Mouse (Mus musculus) ES-E14 (cell line): ENCODE measurements around the gene Dpf2. TPM values are rescaled to one million over a fixed set of nuclear protein-coding genes. Genes with fewer than 3 reads are reported as not detected.

Source experiments
- DNase-seq: peaks from one replicate; pipeline ENCODE4 v3.0.0-alpha.2; 2013; ENCODE audit warnings: low read depth, low spot score
- H3K27ac ChIP-seq: 2 replicates; pipeline ENCODE4 v1.5.1; 2012; ENCODE audit warnings: low read depth, mild to moderate bottlenecking, low read length, moderate library complexity, mixed read lengths; ENCODE audit not compliant: poor library complexity, insufficient read depth, severe bottlenecking
- H3K36me3 ChIP-seq: 2 replicates; pipeline ENCODE4 v1.6.1; 2012; ENCODE audit warnings: mild to moderate bottlenecking, low read length, moderate library complexity, mixed read lengths; ENCODE audit not compliant: control insufficient read depth, poor library complexity, insufficient read depth, severe bottlenecking
- H3K4me1 ChIP-seq, 2 experiments: fragments of 150-350 bp in 1 of 2; sonication (generic) in 1 of 2; 2 replicates each; pipeline ENCODE4 v1.6.1; 2012; ENCODE audit warnings: low read length in 2 of 2, mild to moderate bottlenecking in 1 of 2, mixed read lengths in 1 of 2; ENCODE audit not compliant: control insufficient read depth in 2 of 2, insufficient read depth in 2 of 2, poor library complexity in 1 of 2
- H3K4me3 ChIP-seq, 2 experiments: fragments of 150-350 bp in 1 of 2; sonication (generic) in 1 of 2; 2 replicates each; pipeline ENCODE4 v1.5.1; 2012; ENCODE audit warnings: low read length in 2 of 2, low read depth in 1 of 2, mild to moderate bottlenecking in 1 of 2, mixed read lengths in 1 of 2; ENCODE audit not compliant: insufficient read depth in 1 of 2, poor library complexity in 1 of 2, severe bottlenecking in 1 of 2
- H3K9ac ChIP-seq: 2 replicates; pipeline ENCODE4 v1.6.1; 2012; ENCODE audit warnings: low read depth, mild to moderate bottlenecking, low read length, mixed read lengths; ENCODE audit not compliant: poor library complexity, insufficient read depth, severe bottlenecking
- H3K9me3 ChIP-seq: fragments of 150-350 bp; sonication (generic); 2 replicates; pipeline ENCODE4 v1.6.1; 2012; ENCODE audit warnings: low read depth, mild to moderate bottlenecking, low read length; ENCODE audit not compliant: control insufficient read depth, insufficient read depth
- CHD2 ChIP-seq: IDR thresholded peaks from 2 replicates; pipeline ENCODE4 v1.6.1; 2014; ENCODE audit warnings: mild to moderate bottlenecking, low read depth, low read length, inconsistent platforms
- HCFC1 ChIP-seq: IDR thresholded peaks from 2 replicates; pipeline ENCODE4 v1.6.1; 2012; ENCODE audit warnings: low read length, inconsistent platforms, borderline replicate concordance; ENCODE audit not compliant: insufficient read depth
- MAFK ChIP-seq: IDR thresholded peaks from 2 replicates; pipeline ENCODE4 v1.6.1; 2014; ENCODE audit warnings: mild to moderate bottlenecking, low read depth, low read length, inconsistent platforms; ENCODE audit not compliant: insufficient read depth
- ZC3H11A ChIP-seq: IDR thresholded peaks from 2 replicates; pipeline ENCODE4 v1.6.1; 2012; ENCODE audit warnings: low read depth, mild to moderate bottlenecking, inconsistent platforms, low read length, borderline replicate concordance
- ZNF384 ChIP-seq: IDR thresholded peaks from 2 replicates; pipeline ENCODE4 v1.6.1; 2012; ENCODE audit warnings: low read depth, low read length, inconsistent platforms
- in situ Hi-C, 2 experiments: fragments of 600-800 bp; cut with MboI; formaldehyde crosslinking; loops; one replicate each; pipeline ENCODE4 v1.15.1; 2025; ENCODE audit warnings: low sequenced_read_pairs in 2 of 2, inconsistent platforms in 1 of 2; ENCODE audit not compliant: unreplicated experiment in 2 of 2
- total RNA-seq: library from RNA; depleted of rRNA; stranded (reverse); fragments of 300-350 nt; gene quantifications from 2 replicates; pipeline ENCODE4 v1.2.3, GENCODE M21; 2012; rRNA removed

Dpf2 gene
- total RNA-seq, 1 experiment: 37.9 TPM

DNA sequence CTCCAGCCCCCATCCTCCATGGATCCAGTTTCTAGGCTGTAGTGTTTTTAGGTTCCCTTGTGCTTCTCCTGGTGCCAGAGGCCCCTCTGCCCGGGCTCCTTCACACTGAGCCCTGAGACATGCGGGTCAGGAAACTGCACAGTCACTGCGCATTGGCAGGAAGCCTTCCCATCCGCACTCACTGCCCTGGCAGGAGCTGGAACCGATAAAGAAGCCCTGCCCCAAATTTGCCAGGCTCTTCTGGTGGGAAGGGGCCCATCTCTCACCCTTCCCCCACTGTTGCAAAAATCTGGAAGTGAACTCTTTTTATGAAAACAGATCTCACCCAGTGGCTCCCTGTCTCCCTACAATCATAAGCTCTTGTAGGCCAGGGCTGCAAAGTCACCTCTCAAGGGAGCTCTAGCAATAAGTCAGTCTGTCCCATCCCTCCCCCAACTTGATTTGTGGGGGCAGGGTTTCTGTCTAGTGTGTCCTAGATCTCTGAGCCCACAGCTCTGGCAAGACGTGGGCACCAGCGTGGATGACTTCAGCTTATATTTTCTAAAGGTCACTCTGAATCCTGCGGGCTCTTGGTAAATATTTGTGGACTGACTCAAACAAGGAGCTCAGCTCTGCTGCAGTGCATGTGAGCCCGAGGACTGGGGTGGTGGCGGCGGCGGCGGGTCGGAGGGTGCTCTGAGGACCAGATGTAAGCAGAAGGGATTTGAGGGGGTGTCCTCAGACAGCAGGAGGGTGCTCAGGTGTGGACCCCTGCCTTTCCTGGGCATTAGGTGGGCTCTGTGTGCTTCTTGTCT is 64.6 kb downstream of the Dpf2 start:
- TF ChIP-seq MAFK (peak; percentile 72), HCFC1 (no peak)
- DNase-seq: no peak
- Histone ChIP-seq H3K9ac (peak overlapping the region; percentile 85), H3K36me3 (peaks cover 23% of the 10 kb centered on the region; the same call in 1 of the 2 replicates), H3K4me3 (peak overlapping the region; percentile 23 to 62), H3K9me3 (no peaks in the 10 kb centered on the region), H3K27ac (peak overlapping the region; percentile 100), H3K4me1 (peaks cover 0 to 34% of the 10 kb centered on the region in 2 experiments; a peak in 2 of 4 replicates)
- in situ Hi-C loops: loop anchor here in 1 of 2 experiments (10.0 kb wide), 1 partner anchor 53 kb away; no protein-coding TSS in a partner anchor

DNA sequence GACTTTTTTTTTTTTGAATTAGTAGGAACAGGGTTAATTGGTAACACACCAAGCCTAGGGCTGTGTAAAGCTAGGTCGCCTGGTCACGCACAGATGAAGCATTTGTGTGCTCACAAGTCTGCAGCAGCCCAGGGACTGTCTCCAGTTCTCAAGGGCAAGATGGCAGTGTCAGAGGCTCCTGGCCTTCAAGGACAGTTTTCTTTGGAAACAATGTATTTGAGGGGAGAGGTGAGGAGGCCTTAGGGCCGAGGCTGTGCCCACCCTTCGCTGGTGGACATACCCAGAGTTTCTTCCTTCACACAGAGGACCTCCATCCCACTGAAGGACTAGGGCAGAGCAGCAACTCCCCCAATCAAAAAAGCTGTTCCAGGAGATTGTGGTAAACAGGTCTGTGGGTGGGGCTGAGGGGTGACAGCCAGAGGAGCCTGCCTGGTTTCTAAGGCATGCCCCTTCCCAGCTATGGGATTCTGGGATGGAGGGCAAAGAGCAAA is 65.5 kb downstream of the Dpf2 start:
- in situ Hi-C loops: loop anchor here in 1 of 2 experiments (10.0 kb wide), 1 partner anchor 53 kb away; no protein-coding TSS in a partner anchor
- H3K4me3 ChIP-seq: peak overlapping the region; percentile 2 to 11; a peak in 1 of 4 replicates
- peaks cover 0 to 32% of the 10 kb centered on the region in 2 experiments; a peak in 2 of 4 replicates for H3K4me1 ChIP-seq
- peaks cover 15% of the 10 kb centered on the region; the same call in 1 of the 2 replicates for H3K36me3 ChIP-seq
- peak overlapping the region; percentile 85 for H3K9ac ChIP-seq
- H3K9me3 ChIP-seq: no peaks in the 10 kb centered on the region
- TF ChIP-seq ZC3H11A: no peak
- no peak for TF ChIP-seq MAFK
- no peak for TF ChIP-seq CHD2
- no peak for TF ChIP-seq ZNF384
- no peak for TF ChIP-seq HCFC1
- H3K27ac ChIP-seq: peak overlapping the region; percentile 100
- DNase-seq: no peak

DNA sequence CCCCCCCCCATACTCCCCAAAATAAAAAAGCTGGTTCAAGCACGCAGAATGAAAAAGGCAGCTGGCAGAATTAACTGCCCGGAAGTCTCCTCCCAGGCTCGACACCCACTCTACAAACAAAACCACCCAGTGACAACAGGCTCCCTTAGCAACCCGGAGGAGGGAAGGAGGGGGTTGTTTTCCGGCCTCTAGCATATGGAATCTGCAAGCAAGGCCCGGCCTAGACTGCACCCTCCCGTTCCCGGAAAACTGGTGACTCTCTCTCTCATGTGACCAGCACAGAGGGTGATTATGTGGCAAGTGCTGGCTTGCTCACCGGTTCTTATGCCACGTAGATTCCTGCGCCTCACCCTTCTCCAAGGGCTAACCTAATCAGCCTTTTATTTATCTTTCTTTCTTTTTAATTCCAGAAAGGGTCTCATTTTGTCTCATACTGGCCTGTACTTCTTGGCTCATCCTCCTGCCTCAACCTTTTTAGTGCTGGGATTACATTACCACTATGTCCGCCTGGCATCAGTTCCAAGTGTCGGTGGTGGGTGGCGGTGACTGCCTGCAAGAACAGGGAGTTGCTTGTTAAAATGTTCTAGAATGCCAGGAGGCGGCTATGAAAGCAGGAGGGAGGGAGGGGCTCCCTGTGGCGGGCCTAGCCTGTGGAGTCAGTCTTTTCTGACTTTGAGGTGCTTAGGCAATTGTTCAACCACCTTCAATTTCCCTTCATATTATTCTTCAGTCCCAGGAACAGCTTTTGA is 66.1 kb downstream of the Dpf2 start:
- peak; percentile 93 for DNase-seq

More for the DNA sequence above, 66.1 kb downstream of the Dpf2 start:
- Histone ChIP-seq H3K4me1 (peaks cover 0 to 27% of the 10 kb centered on the region in 2 experiments; a peak in 2 of 4 replicates), H3K27ac (peak overlapping the region; percentile 100), H3K9me3 (no peaks in the 10 kb centered on the region), H3K4me3 (peak overlapping the region; percentile 11 to 52), H3K9ac (peak overlapping the region; percentile 85), H3K36me3 (peaks cover 9% of the 10 kb centered on the region; the same call in 1 of the 2 replicates)
- in situ Hi-C loops: loop anchor here in 1 of 2 experiments (10.0 kb wide), 1 partner anchor 52 kb away; no protein-coding TSS in a partner anchor
- peak; percentile 63; the same call in 1 of the 2 replicates for TF ChIP-seq ZNF384
- 0 out of 2 replicates have a peak, but pooled peaks have one; percentile 7 for TF ChIP-seq CHD2
- peak; percentile 52; the same call in 1 of the 2 replicates for TF ChIP-seq HCFC1
- TF ChIP-seq ZC3H11A: no peak

Other genes starting within 250 kb of the Dpf2 start
- 10.5 and 14.5 TPM in 2 replicates for gene Sipa1, start 249.3 kb downstream of the Dpf2 start, total RNA-seq
- gene Map3k11, start 224.3 kb downstream of the Dpf2 start, total RNA-seq: 15.0 and 19.3 TPM in 2 replicates
- 63.9 and 98.9 TPM in 2 replicates for gene Pcnx3, start 224.1 kb downstream of the Dpf2 start, total RNA-seq
- 0.63 and 0.67 TPM in 2 replicates for gene Kcnk7, start 208.6 kb downstream of the Dpf2 start, total RNA-seq
- gene Ehbp1l1, start 186.7 kb downstream of the Dpf2 start, total RNA-seq: 9.0 and 16.4 TPM in 2 replicates
- 12.3 and 16.4 TPM in 2 replicates for gene Fam89b, start 183.4 kb downstream of the Dpf2 start, total RNA-seq
- 7.0 and 7.8 TPM in 2 replicates for gene Ltbp3, start 172.1 kb downstream of the Dpf2 start, total RNA-seq
- gene Scyl1, start 141.6 kb downstream of the Dpf2 start, total RNA-seq: 55.6 and 80.8 TPM in 2 replicates
- gene Frmd8, start 37.7 kb downstream of the Dpf2 start, total RNA-seq: 33.4 and 35.7 TPM in 2 replicates
- 1.2 and 1.9 TPM in 2 replicates for gene Slc25a45, start 35.2 kb downstream of the Dpf2 start, total RNA-seq
- 2.1 and 2.2 TPM in 2 replicates for gene Tigd3, start 18.9 kb downstream of the Dpf2 start, total RNA-seq
- 0.42 and 0.76 TPM in 2 replicates for gene Cdc42ep2, start 11.8 kb upstream of the Dpf2 start, total RNA-seq
- 69.7 and 80.5 TPM in 2 replicates for gene Pola2, start 51.2 kb upstream of the Dpf2 start, total RNA-seq
- gene Slc22a20, start 73.1 kb upstream of the Dpf2 start, total RNA-seq: 0.54 and 1.4 TPM in 2 replicates
- gene Capn1, start 102.9 kb upstream of the Dpf2 start, total RNA-seq: 19.3 and 20.4 TPM in 2 replicates
- 29.6 and 41.4 TPM in 2 replicates for gene Syvn1, start 133.6 kb upstream of the Dpf2 start, total RNA-seq
- gene Mrpl49, start 144.8 kb upstream of the Dpf2 start, total RNA-seq: 55.9 and 62.7 TPM in 2 replicates
- gene Fau, start 144.8 kb upstream of the Dpf2 start, total RNA-seq: 1,469 and 1,510 TPM in 2 replicates
- 18.2 and 23.2 TPM in 2 replicates for gene Znhit2, start 148.2 kb upstream of the Dpf2 start, total RNA-seq
- 14.0 and 23.2 TPM in 2 replicates for gene Tm7sf2, start 155.4 kb upstream of the Dpf2 start, total RNA-seq
- gene Vps51, start 164.2 kb upstream of the Dpf2 start, total RNA-seq: 36.9 and 45.3 TPM in 2 replicates
- not detected in 2 replicates for gene Tmem262, start 167.0 kb upstream of the Dpf2 start, total RNA-seq
- 0.48 and 0.54 TPM in 2 replicates for gene Gm28374, start 169.2 kb upstream of the Dpf2 start, total RNA-seq
- 39.4 and 42.4 TPM in 2 replicates for gene Zfpl1, start 171.9 kb upstream of the Dpf2 start, total RNA-seq
- gene Cdca5, start 172.0 kb upstream of the Dpf2 start, total RNA-seq: 50.7 and 52.1 TPM in 2 replicates
- 3.4 and 5.9 TPM in 2 replicates for gene AC131692.1, start 181.4 kb upstream of the Dpf2 start, total RNA-seq
- 0.80 and 3.5 TPM in 2 replicates for gene Naaladl1, start 192.8 kb upstream of the Dpf2 start, total RNA-seq
- gene Sac3d1, start 205.6 kb upstream of the Dpf2 start, total RNA-seq: 25.2 and 28.2 TPM in 2 replicates
- 8.9 and 11.9 TPM in 2 replicates for gene Snx15, start 215.3 kb upstream of the Dpf2 start, total RNA-seq
- 0.18 TPM in 1 of 2 replicates, not detected in the other for gene Batf2, start 228.0 kb upstream of the Dpf2 start, total RNA-seq
- 42.2 and 43.8 TPM in 2 replicates for gene Arl2, start 228.5 kb upstream of the Dpf2 start, total RNA-seq